Mouse (Mus musculus) testis, adult 2 months (tissue): ENCODE results near the gene Clspn.

ENCODE experiments used
- CTCF ChIP-seq: fragments of 200-500 bp; IDR thresholded peaks from 2 replicates; pipeline ENCODE4 v1.5.1; 2012; ENCODE audit warnings: low read depth, mild to moderate bottlenecking, inconsistent platforms, low read length, moderate library complexity; ENCODE audit not compliant: control insufficient read depth, insufficient read depth, insufficient replicate concordance
- POLR2A ChIP-seq: fragments of 200-500 bp; IDR thresholded peaks from 2 replicates; pipeline ENCODE4 v1.6.1; 2012; ENCODE audit warnings: low read depth, mild to moderate bottlenecking, inconsistent platforms, low read length, moderate library complexity; ENCODE audit not compliant: control insufficient read depth

DNA sequence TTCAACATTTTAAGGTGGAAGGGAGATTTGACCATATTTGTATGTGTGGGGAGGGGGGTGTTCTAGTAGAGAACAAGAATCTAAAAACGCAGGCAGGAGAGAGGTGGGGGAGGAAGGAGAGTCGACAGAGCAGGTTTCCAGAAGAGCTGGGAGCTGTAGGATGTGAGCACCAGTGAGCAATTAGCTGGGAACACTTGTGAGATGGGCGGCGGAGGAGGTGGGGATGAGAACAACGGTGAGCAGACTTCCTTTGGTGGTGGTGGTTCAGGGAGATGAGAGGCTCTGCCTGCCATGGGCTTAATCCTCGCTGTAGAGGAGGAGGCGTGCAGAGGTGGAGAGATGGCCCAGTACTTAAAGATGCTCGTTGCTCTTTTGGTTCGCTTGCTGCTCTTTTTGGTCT, 85.2 kb downstream of the Clspn start:
- no peak for TF ChIP-seq CTCF
- no peak for TF ChIP-seq POLR2A
